Mouse (Mus musculus) lung, embryonic 15.5 days (tissue): ENCODE measurements at regions not wholly inside any gene's neighbourhood (a gene's known extent, or its start where the extent isn't known, plus 50 kb on each side); places are given as distances from the start of the nearest gene placed in this dataset.

Experiments
- ATAC-seq: fragments of 200-750 bp; cut with Nextera tagmentation; 2 replicates; pipeline ENCODE4 v1.8.0; 2017; ENCODE audit warnings: moderate number of reproducible peaks, borderline replicate concordance; ENCODE audit not compliant: low FRiP score, low TSS enrichment; ENCODE audit errors: extremely low read depth
- H3K27ac ChIP-seq: fragments of 300-500 bp; sonication (generic); 2 replicates; pipeline ENCODE4 v1.5.1; 2015; ENCODE audit warnings: moderate library complexity, mild to moderate bottlenecking, inconsistent platforms
- H3K27me3 ChIP-seq: fragments of 300-500 bp; sonication (generic); 2 replicates; pipeline ENCODE4 v1.6.1; 2015; ENCODE audit warnings: inconsistent platforms
- H3K36me3 ChIP-seq: fragments of 300-500 bp; sonication (generic); 2 replicates; pipeline ENCODE4 v1.6.1; 2015; ENCODE audit warnings: inconsistent platforms
- H3K4me1 ChIP-seq: fragments of 300-500 bp; sonication (generic); 2 replicates; pipeline ENCODE4 v1.6.1; 2015; ENCODE audit warnings: inconsistent platforms
- H3K4me2 ChIP-seq: fragments of 300-500 bp; sonication (generic); 2 replicates; pipeline ENCODE4 v1.6.1; 2015; ENCODE audit warnings: inconsistent platforms, mild to moderate bottlenecking, moderate library complexity
- H3K4me3 ChIP-seq: fragments of 300-500 bp; sonication (generic); 2 replicates; pipeline ENCODE4 v1.5.1; 2015; ENCODE audit warnings: mild to moderate bottlenecking, inconsistent platforms
- H3K9ac ChIP-seq: fragments of 300-500 bp; sonication (generic); 2 replicates; pipeline ENCODE4 v1.6.1; 2015; ENCODE audit warnings: inconsistent platforms
- H3K9me3 ChIP-seq: fragments of 300-500 bp; sonication (generic); 2 replicates; pipeline ENCODE4 v1.6.1; 2016; ENCODE audit warnings: inconsistent platforms
- WGBS: fragments of 180-500 bp; shearing (Covaris S2); methylation state at CpG from one replicate; pipeline ENCODE4 v1.1.7; 2015; 5-methylcytosine and 5-hydroxymethylcytosine counted together

GRCm38 (mm10) chr15:67714203-67714602 is 1213.5 kb upstream of the Lrrc6 start:
- no peak overlapping the region for H3K27ac ChIP-seq
- H3K9me3 ChIP-seq: no peaks in the 10 kb centered on the region
- no peak for ATAC-seq
- H3K4me2 ChIP-seq: no peak overlapping the region
- H3K36me3 ChIP-seq: no peaks in the 10 kb centered on the region
- no peak overlapping the region for H3K4me3 ChIP-seq
- H3K4me1 ChIP-seq: no peaks in the 10 kb centered on the region
- no peak overlapping the region for H3K9ac ChIP-seq
- 79% methylated on average over 3 of the region's 3 CpGs for WGBS
- no peaks in the 10 kb centered on the region for H3K27me3 ChIP-seq

DNA sequence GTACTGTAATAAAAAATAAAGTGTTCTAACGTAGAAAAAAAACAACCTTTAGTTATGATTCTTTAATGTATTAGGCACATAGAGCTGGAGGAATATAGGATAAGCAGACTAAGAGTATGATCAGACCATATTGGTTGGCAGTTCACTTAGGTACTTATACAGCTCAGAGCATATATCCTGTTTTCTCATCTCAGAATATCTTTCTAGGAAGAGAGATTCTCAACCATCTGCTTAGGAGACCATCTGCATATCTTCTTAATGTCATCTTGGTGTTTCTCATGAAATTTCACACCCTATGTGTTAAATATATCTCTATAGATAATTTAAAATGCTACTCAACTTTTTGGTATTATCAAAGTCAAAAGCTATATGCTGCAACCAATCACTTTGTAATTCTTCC is 1185.4 kb upstream of the Lrrc6 start:
- H3K4me3 ChIP-seq: no peak overlapping the region
- no peaks in the 10 kb centered on the region for H3K9me3 ChIP-seq
- no peak overlapping the region for H3K9ac ChIP-seq
- no peaks in the 10 kb centered on the region for H3K27me3 ChIP-seq
- no peak for ATAC-seq
- H3K4me1 ChIP-seq: no peaks in the 10 kb centered on the region
- 67% methylated on average over 1 of the region's 1 CpGs for WGBS
- no peaks in the 10 kb centered on the region for H3K36me3 ChIP-seq
- no peak overlapping the region for H3K27ac ChIP-seq
- H3K4me2 ChIP-seq: no peak overlapping the region

DNA sequence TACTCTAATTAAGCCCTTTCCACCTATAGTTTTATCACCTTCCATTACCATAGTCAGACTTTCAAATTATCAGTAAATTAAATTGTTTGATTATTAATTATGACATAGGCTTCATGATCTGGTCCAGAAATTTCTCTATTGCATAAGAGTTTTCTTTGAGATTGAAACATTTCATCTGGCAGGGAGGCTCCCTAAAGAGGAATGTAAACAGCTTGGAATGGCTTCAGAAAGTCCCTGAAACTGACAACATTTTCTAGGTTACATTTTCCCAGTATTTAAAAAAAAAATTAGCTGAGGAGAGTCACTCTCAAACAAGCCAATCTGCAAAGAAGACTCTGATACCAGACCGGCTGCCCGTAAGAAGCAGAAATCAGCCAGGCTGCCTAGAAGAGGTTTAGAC is 1172.6 kb upstream of the Lrrc6 start:
- Histone ChIP-seq H3K4me2 (no peak overlapping the region), H3K9me3 (no peaks in the 10 kb centered on the region), H3K4me3 (no peak overlapping the region), H3K9ac (no peak overlapping the region), H3K36me3 (no peaks in the 10 kb centered on the region), H3K4me1 (no peaks in the 10 kb centered on the region), H3K27ac (peak overlapping the region; percentile 11; the same call in 1 of the 2 replicates), H3K27me3 (no peaks in the 10 kb centered on the region)
- WGBS: 67% methylated on average over 2 of the region's 2 CpGs
- ATAC-seq: no peak

GRCm38 (mm10) chr15:67636155-67636554 is 1135.4 kb upstream of the Lrrc6 start:
- no peak for ATAC-seq
- H3K27ac ChIP-seq: no peak overlapping the region
- H3K9me3 ChIP-seq: no peaks in the 10 kb centered on the region
- no peak overlapping the region for H3K4me2 ChIP-seq
- no peak overlapping the region for H3K4me3 ChIP-seq
- no peaks in the 10 kb centered on the region for H3K27me3 ChIP-seq
- H3K4me1 ChIP-seq: no peaks in the 10 kb centered on the region
- H3K36me3 ChIP-seq: no peaks in the 10 kb centered on the region
- WGBS: 26% methylated on average over 1 of the region's 1 CpGs
- no peak overlapping the region for H3K9ac ChIP-seq

DNA sequence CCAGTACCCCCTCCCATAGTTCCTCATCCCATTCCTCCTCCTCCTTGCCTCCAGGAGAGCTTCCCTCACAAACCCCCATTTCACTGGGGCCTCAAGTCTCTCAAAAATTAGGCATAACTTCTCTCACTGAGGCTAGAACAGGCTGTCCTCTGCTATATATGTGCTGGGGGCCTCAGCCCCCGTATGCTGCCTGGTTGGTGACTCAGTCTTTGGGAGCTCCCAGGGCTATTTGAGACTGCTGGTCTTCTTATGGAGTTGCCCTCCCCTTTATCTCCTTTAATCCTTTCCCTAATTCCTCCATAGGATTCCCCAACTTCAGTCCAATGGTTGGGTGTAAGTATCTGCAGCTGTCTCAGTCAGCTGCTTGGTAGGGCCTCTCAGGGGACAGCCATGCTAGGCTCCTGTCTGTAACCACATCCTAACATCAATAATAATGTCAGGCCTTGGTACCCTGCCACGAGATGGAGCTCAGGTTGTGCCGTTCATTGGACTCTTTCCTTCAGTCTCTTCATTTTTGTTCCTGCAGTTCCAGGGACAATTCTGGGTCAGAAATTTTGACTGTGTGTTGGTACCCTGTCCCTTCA is 1126.1 kb upstream of the Lrrc6 start:
- H3K9me3 ChIP-seq: no peaks in the 10 kb centered on the region
- no peaks in the 10 kb centered on the region for H3K27me3 ChIP-seq
- no peaks in the 10 kb centered on the region for H3K4me1 ChIP-seq
- H3K9ac ChIP-seq: no peak overlapping the region
- H3K4me3 ChIP-seq: no peak overlapping the region
- no peak overlapping the region for H3K27ac ChIP-seq
- WGBS: 72% methylated on average over 3 of the region's 3 CpGs
- H3K4me2 ChIP-seq: no peak overlapping the region
- no peaks in the 10 kb centered on the region for H3K36me3 ChIP-seq
- ATAC-seq: no peak

DNA sequence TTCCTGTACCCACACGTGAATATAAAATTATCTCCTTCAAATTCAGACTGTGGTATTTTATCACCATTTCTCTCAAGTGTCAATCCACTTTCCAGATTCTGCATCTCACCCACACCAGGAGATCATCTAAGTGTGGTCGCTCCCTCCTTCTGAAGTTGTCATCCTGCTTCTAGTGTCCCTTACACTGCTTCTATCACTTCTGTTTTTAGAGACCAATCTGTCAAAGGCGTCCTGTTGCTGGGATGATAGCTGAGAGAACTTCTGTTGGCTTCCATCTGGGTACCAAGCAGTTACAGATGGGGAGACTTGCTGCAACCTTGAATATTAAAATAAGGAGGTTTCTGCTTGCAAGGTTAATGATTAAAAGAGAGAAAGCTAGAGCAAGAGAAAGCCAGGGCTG is 1111.2 kb upstream of the Lrrc6 start:
- H3K9ac ChIP-seq: no peak overlapping the region
- H3K27ac ChIP-seq: no peak overlapping the region
- no peaks in the 10 kb centered on the region for H3K9me3 ChIP-seq
- no peaks in the 10 kb centered on the region for H3K27me3 ChIP-seq
- H3K36me3 ChIP-seq: no peaks in the 10 kb centered on the region
- ATAC-seq: no peak
- no peak overlapping the region for H3K4me3 ChIP-seq
- 60% methylated on average over 3 of the region's 3 CpGs for WGBS
- H3K4me2 ChIP-seq: no peak overlapping the region
- no peaks in the 10 kb centered on the region for H3K4me1 ChIP-seq

- Histone ChIP-seq H3K4me1 (no peaks in the 10 kb centered on the region), H3K4me2 (no peak overlapping the region), H3K4me3 (no peak overlapping the region), H3K27ac (no peak overlapping the region), H3K27me3 (no peaks in the 10 kb centered on the region), H3K9me3 (no peaks in the 10 kb centered on the region), H3K36me3 (no peaks in the 10 kb centered on the region), H3K9ac (no peak overlapping the region)
- WGBS: 49% methylated on average over 4 of the region's 4 CpGs
- no peak for ATAC-seq
Observed at GRCm38 (mm10) chr15:67598426-67598825, 1097.7 kb upstream of the Lrrc6 start.

- no peak for ATAC-seq
- Histone ChIP-seq H3K27ac (no peak overlapping the region), H3K4me2 (no peak overlapping the region), H3K27me3 (no peaks in the 10 kb centered on the region), H3K9me3 (no peaks in the 10 kb centered on the region), H3K9ac (no peak overlapping the region), H3K36me3 (no peaks in the 10 kb centered on the region), H3K4me3 (no peak overlapping the region), H3K4me1 (no peaks in the 10 kb centered on the region)
- 57% methylated on average over 1 of the region's 1 CpGs for WGBS
Observed at GRCm38 (mm10) chr15:67576581-67576980, 1075.9 kb upstream of the Lrrc6 start.

- Histone ChIP-seq H3K4me2 (no peak overlapping the region), H3K4me1 (no peaks in the 10 kb centered on the region), H3K9ac (no peak overlapping the region), H3K27ac (no peak overlapping the region), H3K4me3 (no peak overlapping the region), H3K9me3 (no peaks in the 10 kb centered on the region), H3K36me3 (no peaks in the 10 kb centered on the region), H3K27me3 (no peaks in the 10 kb centered on the region)
- no peak for ATAC-seq
- WGBS: 14% methylated on average over 1 of the region's 1 CpGs
Observed at GRCm38 (mm10) chr15:67571614-67572013, 1070.9 kb upstream of the Lrrc6 start.

- Histone ChIP-seq H3K27me3 (no peaks in the 10 kb centered on the region), H3K4me1 (no peaks in the 10 kb centered on the region), H3K9ac (no peak overlapping the region), H3K4me2 (no peak overlapping the region), H3K9me3 (no peaks in the 10 kb centered on the region), H3K27ac (no peak overlapping the region), H3K36me3 (no peaks in the 10 kb centered on the region), H3K4me3 (no peak overlapping the region)
- 81% methylated on average over 1 of the region's 1 CpGs for WGBS
- ATAC-seq: no peak
Observed at GRCm38 (mm10) chr15:67557304-67557703, 1056.6 kb upstream of the Lrrc6 start.

- Histone ChIP-seq H3K4me3 (no peak overlapping the region), H3K9ac (no peak overlapping the region), H3K36me3 (no peaks in the 10 kb centered on the region), H3K27ac (no peak overlapping the region), H3K27me3 (no peaks in the 10 kb centered on the region), H3K4me1 (no peaks in the 10 kb centered on the region), H3K4me2 (no peak overlapping the region), H3K9me3 (no peaks in the 10 kb centered on the region)
- WGBS: 69% methylated on average over 2 of the region's 2 CpGs
- no peak for ATAC-seq
Observed at GRCm38 (mm10) chr15:67551911-67552310, 1051.2 kb upstream of the Lrrc6 start.

DNA sequence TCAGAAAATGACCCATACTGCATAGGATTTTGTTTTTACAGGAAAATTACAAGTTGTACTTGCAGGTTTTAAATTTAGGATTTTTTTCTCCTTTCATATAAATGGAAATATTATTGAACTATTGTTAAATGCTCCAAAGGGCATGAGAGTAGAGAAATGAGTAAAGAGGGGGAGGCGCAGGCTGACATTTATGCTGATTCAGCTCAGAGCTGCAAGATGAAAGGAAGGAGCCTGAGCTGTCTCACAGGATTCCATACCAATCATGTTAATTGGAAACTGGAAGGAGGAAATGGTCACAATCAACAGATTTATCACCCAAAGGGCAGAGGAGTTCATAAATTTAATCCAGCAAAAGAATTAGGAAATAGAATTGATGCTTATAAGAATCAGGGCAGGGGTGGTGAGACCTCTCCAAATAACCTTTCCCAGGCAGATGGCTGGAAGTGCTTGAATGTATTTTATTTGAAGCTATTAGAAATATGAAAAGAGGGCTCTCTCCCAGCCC is 1046.2 kb upstream of the Lrrc6 start:
- WGBS: 75% methylated on average over 1 of the region's 1 CpGs
- no peak overlapping the region for H3K9ac ChIP-seq

DNA sequence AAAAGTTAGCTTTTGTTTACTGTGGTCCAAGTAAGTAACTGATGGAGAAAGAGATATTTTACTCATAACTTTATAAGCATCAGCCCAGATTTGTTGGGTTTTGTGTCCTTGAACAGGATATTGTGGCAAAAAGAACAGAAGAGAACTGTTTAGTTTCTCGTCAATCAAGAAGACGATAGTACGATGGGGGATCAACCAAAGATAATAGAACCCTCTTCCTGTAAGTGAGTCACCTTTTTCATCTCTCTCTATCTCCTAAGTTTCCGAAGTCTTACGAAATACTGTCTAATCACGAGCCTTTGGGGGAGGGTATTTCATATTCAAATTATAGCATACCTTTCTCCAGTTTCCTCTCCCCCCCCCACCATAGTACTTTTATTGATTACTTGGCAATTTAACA is 1045.0 kb upstream of the Lrrc6 start:
- Histone ChIP-seq H3K4me2 (no peak overlapping the region), H3K36me3 (no peaks in the 10 kb centered on the region), H3K27ac (no peak overlapping the region), H3K9me3 (no peaks in the 10 kb centered on the region), H3K9ac (no peak overlapping the region), H3K27me3 (no peaks in the 10 kb centered on the region), H3K4me3 (no peak overlapping the region), H3K4me1 (no peaks in the 10 kb centered on the region)
- WGBS: 65% methylated on average over 6 of the region's 6 CpGs
- ATAC-seq: no peak

More for the DNA sequence above, 1046.2 kb upstream of the Lrrc6 start:
- Histone ChIP-seq H3K4me1 (no peaks in the 10 kb centered on the region), H3K9me3 (no peaks in the 10 kb centered on the region), H3K36me3 (no peaks in the 10 kb centered on the region), H3K4me2 (no peak overlapping the region), H3K27me3 (no peaks in the 10 kb centered on the region), H3K27ac (no peak overlapping the region), H3K4me3 (no peak overlapping the region)
- ATAC-seq: no peak
